Mouse (Mus musculus): ENCODE data around the gene Serpinb6e. TPM values are rescaled to one million over a fixed set of nuclear protein-coding genes. Genes with fewer than 3 reads are reported as not detected.

Serpinb6e gene
- total RNA-seq (2021) = not detected

DNA sequence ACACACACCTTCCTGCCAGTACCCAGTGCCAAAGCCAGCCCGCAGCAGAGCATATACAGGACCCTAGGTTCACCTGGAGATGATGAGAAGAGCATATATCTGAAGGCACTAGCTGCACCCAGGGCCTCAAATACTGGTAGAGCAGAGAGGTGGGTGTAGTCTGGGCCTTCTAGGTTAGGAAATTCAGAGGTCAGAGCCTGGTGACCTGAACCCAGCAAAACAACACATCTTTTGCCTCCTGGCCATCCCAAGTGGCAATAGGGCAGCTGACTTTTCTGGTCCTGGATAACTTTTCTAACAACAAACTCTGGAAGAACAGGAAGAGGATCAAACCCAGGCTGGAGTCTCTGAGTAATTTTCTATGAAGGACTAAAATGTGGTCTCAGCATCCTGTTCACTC, at the start of gene Serpinb6e:
Gene Serpinb6e, minus strand, starts transcription at position 101 of the 400 bp plus-strand sequence.
- DNase-seq = no peak

GRCm38 (mm10) chr13:33830751-33831150, 12.5 kb downstream of the Serpinb6e start:
- DNase-seq = no peak

- DNase-seq = no peak
Observed at GRCm38 (mm10) chr13:33823421-33823820, 19.8 kb downstream of the Serpinb6e start.

DNA sequence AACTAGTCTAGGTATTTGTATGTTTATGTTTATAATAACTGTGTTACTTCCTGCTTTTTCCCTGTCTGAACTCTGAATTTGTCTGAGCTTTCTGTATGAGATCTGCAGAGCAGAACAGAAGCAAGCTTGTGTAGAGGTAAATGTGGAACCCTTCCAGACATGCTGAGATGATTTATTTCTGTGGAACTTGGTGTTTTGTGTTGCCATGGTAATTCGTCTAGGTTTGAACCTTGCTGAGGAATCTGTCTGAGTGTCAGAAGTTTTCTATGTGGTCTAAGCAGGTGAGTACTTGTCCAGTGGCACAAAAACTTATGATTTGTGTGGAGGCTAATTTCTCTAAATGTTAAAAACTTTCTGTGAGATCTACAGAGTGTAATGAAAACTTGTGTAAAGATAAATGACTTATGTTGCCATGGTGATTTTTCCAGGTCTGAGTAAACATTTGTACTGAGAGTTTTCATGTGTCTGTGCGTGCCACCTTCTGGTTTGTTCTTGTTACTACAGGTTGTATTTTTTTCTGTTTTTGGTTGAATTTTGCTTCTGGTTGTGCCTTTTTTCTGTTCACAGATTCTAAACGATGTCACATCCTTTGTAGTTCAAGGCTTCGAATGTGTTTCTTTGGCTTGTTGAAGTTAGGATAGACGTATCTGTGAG, 21.6 kb downstream of the Serpinb6e start:
- DNase-seq = no peak

Other genes starting within 250 kb of the Serpinb6e start
- gene Serpinb6d, start 182.0 kb downstream of the Serpinb6e start, total RNA-seq (2021) = not detected
- gene Serpinb6c, start 62.3 kb upstream of the Serpinb6e start, total RNA-seq (2021) = under 1 TPM; 0.20 to 0.29 TPM
- gene Nqo2, start 121.3 kb upstream of the Serpinb6e start, total RNA-seq (2021) = 10 to 100 TPM; 21.6 to 23.9 TPM
- 10 to 100 TPM; 11.8 to 13.2 TPM for gene Ripk1, start 159.0 kb upstream of the Serpinb6e start, total RNA-seq (2021)
- 10 to 100 TPM; 91.9 to 96.1 TPM for gene Serpinb6a, start 159.4 kb upstream of the Serpinb6e start, total RNA-seq (2021)
- gene Bphl, start 194.2 kb upstream of the Serpinb6e start, total RNA-seq (2021) = 10 to 100 TPM; 28.5 to 29.2 TPM
- 100 to 1,000 TPM; 168 to 177 TPM for gene Tubb2a, start 234.6 kb upstream of the Serpinb6e start, total RNA-seq (2021)